Mouse (Mus musculus) hindbrain, embryonic 15.5 days (tissue): ENCODE results near the gene Il1f8. TPM values are rescaled to one million over a fixed set of nuclear protein-coding genes. Genes with fewer than 3 reads are reported as not detected.

ENCODE experiments used
- polyA plus RNA-seq: library from polyadenylated mRNA; unstranded; fragments of >200 nt; fragmentation: Nextera tagmentation; extraction: Ambion mirVana; gene quantifications from 2 replicates; pipeline ENCODE4 v1.2.1, GENCODE M21; 2015

The Il1f8 gene
- polyA plus RNA-seq, 1 experiment from 2014 or later: not detected

Other genes with a start within 250 kb of the Il1f8 start
- gene Hnmt, start 103.8 kb upstream of the Il1f8 start, polyA plus RNA-seq: 11.6 and 13.6 TPM in 2 replicates
- gene Tbpl2, start 56.6 kb upstream of the Il1f8 start, polyA plus RNA-seq: not detected in 2 replicates
- not detected in 2 replicates for gene Il1f9, start 33.3 kb downstream of the Il1f8 start, polyA plus RNA-seq
- not detected in 2 replicates for gene Il1f6, start 62.3 kb downstream of the Il1f8 start, polyA plus RNA-seq
- gene Il1f5, start 123.8 kb downstream of the Il1f8 start, polyA plus RNA-seq: not detected in 2 replicates
- gene Il1f10, start 138.0 kb downstream of the Il1f8 start, polyA plus RNA-seq: not detected in 2 replicates
- gene Il1rn, start 183.7 kb downstream of the Il1f8 start, polyA plus RNA-seq: 0.80 TPM in 1 of 2 replicates, not detected in the other
- gene Psd4, start 214.4 kb downstream of the Il1f8 start, polyA plus RNA-seq: 0.81 and 0.86 TPM in 2 replicates